Mouse (Mus musculus) lung, adult 18-20 months (tissue): Measurements from ENCODE around the gene Cxcr2.

Experiments used
- DNase-seq, 2 experiments: peaks; one replicate each; pipeline ENCODE4 v3.0.0; 2022; ENCODE audit warnings: mixed read lengths in 2 of 2

The Cxcr2 gene

DNA sequence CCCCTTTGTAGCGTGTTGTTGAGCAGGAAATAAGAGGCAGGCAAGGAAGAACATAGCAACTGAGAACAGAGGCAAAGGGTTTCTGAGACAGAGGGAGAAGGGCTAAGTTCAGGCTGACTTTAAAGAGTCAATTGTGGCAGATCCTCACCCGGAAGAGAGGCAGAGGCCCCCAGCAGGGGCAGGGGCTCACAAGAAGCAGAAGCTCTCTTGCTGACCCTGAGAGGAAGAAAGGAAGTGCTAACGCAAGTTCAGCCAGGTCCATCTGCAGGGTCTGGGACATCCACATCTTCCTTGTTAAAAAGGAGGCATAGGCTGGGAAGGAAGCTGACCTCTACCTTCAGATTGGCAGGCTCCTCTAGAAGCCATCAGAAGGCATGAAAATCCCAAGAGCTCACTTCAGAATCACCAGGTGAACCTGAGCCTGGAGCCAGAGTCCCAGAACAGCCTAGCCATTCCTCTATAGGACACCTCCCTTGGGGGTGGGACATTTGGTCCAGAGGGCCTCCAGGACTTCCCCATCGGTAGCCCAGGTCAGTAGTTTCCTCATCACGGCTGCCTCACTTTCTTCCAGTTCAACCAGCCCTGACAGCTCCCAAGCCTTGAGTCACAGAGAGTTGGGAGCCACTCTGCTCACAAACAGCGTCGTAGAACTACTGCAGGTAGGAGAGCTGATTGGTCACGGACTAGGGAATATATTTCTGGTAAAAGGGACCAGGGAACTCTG, at the start of gene Cxcr2:
Gene Cxcr2, plus strand, starts transcription at position 529 of the 724 bp plus-strand sequence.
- DNase-seq = no peak

DNA sequence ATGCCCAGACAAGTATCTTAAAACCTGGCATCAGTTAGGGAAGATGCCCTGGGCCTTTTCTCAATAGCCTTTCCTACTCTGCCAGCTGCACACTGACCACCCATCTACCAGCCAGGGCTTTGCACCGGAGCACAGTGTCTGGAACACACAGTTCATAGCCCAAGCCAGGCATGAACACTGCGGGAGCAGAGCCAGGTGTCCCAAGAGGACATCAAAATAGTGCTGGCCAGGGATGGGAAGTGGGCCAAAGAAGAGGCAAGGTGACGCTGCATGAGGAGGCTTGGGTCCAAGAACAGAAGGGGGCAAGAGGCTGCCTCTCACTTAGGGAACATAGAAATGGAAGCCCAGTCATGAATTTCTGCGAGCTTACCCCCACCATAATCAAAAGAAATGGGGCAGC, 48.1 kb upstream of the Cxcr2 start:
- no peak for DNase-seq

GRCm38 (mm10) chr1:74106214-74106613, 47.6 kb upstream of the Cxcr2 start:
- DNase-seq = no peak

GRCm38 (mm10) chr1:74107931-74108618, 45.7 kb upstream of the Cxcr2 start:
- DNase-seq = no peak

- DNase-seq = no peak
Observed at GRCm38 (mm10) chr1:74109670-74110069, 44.1 kb upstream of the Cxcr2 start.

- no peak for DNase-seq
Observed at GRCm38 (mm10) chr1:74110932-74111695, 42.7 kb upstream of the Cxcr2 start.

GRCm38 (mm10) chr1:74111696-74112030, 42.1 kb upstream of the Cxcr2 start:
- DNase-seq = no peak

DNA sequence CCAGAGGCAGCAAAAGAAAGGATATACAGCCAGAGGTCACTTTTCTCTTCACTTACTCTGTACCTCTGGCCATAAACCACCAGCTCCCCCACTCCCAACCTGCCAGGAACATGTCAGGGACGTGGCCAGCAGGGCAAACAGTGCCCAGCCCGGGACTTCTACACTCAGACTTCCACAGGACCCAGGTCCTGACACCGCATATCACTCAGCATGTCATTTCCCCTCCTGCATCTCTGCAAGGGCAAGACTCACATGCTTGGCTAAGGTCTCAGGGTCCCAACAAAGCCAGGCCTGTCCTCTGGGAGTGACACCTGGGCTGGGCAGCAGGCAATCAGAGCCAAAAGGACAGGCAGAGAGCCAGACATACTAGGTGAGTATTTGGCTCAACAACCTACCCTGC, 40.7 kb upstream of the Cxcr2 start:
- DNase-seq = no peak

- DNase-seq = no peak
Observed at GRCm38 (mm10) chr1:74117876-74118275, 35.9 kb upstream of the Cxcr2 start.

DNA sequence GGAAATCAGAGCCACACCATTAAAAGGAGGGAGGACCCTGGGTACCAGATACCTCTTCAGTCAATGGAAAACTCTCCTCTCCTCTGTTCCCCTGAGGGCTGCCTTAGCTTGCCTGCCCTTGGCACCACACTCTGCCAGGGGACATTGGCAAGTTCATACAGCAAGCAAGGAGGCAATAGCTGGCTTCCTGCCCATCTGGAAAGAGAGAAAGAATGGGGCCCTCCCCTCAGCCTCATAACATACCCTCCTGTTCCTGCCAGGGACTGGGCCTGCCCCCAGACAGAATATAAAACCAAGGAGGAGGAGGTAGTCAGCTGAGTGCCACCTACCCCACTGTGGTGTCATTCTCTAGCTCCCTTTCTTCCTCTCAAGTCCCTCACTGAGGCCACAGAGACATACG, 34.7 kb upstream of the Cxcr2 start:
- DNase-seq = no peak

DNA sequence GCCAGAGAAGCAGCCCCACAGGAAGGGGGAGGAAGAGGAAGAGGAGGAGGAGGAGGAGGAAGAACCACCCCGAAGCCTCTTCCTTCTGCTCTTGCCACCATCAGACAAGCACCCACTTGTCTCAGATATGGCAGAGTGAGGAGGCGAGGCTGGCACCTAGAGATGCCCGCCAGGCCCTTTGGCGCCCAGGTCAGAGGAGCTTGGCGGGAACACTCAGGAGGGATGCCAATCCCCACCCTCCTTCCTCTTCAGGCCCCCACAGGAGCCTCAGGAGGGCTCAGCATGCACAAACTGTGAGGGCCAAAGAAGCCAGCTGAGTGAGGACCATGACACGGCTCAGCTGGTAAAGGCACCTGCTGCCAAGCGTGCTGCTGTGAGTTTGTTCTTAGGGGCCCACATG, 32.7 kb upstream of the Cxcr2 start:
- DNase-seq = no peak

DNA sequence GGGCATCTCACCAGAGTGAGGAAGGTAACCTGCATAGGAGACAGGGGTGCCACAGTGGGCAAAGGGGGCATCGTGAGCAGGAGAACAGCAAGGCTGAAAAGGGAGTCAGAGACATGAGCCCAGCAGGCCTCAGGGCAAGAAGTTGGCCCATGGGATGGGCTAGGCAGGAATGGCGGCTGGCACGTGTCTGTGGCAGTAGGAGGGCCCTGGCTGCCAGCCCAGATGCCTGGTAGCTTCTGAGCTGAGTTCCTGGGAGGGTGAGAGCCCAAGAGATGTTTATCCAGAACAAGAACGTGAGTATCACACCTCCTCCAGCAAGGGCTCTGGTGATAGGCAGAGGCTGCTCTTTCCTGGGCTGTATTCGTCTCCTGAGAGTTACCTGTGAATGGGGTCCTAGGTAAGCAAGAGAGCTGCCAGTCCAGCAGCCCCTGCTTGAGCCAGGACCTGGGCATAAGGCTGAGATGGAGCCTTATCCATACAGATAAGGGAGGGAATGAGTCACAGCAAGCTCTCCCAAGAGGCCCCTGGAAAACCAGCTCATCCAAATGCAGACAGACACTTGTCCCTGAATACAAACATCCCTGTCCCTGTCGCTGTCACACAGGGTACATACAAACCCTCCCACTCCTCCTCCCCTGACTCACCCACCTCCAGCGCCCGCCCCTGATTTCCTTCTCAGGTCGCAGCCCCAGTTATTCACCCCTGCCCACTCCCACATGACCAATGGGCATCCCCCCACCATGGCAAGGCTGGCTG, 31.8 kb upstream of the Cxcr2 start:
- DNase-seq = peak; percentile 80 to 86

DNA sequence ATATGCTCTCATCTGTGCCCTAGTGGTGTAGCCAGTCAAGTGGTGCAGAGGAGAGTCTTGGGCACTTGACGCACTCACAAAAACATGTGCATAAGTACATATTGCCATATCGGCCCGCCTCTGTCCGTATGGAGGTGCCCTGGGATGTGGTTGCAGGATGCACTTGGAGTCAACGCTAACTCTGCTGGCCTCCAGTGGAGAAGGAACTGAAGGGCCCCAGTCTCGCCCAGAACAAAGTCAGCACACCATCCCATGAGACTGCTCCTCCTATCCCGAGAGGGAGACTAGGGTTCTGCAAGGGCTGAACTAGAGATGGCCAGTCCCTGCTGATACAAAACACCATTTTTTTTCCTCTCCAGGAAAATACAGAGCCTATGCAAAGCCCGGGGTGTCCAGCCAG, 30.6 kb upstream of the Cxcr2 start:
- DNase-seq = no peak

- DNase-seq = peak; percentile 64 to 77
Observed at GRCm38 (mm10) chr1:74124021-74124981, 29.5 kb upstream of the Cxcr2 start, which contains the start of gene Tns1. Gene Tns1 (minus strand): TSS chr1:74124449.

DNA sequence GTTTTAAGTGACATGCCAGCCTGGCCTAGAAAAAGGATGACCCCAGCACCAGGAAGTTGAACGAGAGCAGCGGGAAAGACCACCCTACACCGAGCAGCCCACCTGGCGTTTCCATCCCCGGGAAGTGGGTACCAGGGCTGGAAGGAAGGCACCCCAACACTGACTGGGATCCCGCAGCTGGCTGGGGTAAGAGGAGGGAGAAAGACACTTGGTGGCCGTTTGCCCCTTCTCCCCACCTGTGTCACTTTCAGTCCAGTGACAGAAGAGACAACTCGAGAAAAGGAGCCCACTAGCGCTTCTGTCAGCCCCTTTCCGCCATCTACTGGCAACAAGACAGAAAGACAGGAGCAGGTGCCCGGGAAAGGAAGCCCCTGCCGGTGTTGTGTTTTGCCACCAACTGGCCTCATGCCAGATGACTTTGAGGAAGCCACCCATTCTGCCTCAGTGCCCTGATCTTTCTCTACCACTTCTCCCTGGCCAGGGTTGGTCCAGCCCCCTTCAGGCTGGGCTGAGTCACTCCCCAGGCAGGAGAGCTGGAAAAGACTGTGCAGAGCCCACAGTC, 28.7 kb upstream of the Cxcr2 start, which contains the start of gene Rufy4:
Gene Rufy4, plus strand, starts transcription at position 551 of the 562 bp plus-strand sequence.
- peak; percentile 82 to 86 for DNase-seq

DNA sequence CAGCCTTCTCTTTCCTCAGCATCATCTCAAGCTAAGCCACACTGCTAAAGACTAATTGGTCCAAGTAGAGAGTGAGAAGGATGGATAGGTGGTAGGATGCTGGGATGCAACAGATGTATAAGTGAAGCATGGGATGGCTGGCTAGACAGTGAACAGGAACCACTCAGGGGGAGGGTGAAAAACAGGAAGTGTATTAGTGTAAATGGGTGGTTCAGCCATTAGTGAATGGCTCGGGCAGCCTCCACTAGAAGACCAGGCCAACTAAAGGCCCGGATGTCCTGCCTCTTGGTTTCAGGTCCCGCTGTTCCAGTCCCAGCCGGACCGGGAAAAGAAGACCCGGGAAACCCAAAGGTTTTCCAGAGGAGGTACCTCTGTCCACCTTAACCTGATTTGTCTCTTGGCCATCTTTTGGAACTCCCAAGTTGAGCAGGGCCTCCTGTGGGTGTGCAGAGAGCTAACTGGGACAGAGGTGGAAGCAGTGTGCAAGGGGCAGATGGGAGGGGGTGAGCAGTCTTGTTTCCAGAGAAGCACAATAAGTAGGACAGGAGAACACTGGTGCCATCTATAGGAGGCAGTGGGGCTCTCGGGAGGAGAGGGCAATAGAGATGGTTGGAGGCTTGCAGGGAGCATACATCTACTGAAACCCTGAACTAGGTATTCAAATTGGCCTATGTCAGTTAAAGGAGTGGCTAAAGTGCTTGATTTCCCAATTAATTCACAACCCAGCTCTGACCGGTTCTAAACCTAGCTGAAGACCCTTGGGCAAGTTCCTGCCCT, 22.7 kb upstream of the Cxcr2 start:
- DNase-seq = no peak

DNA sequence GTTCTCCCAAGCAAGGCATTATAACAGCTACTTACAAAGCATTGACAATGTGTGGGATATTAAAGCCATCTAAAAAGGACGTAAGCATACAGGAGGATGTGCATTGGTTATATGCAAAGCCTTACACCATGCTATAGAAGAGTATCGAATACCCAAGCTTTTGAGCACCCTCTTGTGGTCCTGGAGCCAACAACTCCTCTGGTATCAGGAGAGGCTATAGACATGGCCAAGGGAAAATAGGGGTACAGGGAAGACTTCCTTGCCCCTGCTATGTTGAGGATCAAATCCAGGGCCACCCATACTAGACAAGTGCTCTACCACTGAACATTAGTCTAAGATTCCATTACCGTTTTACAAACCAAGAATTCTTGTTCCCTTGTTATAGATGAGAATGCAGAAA, 21.8 kb upstream of the Cxcr2 start:
- DNase-seq = no peak

DNA sequence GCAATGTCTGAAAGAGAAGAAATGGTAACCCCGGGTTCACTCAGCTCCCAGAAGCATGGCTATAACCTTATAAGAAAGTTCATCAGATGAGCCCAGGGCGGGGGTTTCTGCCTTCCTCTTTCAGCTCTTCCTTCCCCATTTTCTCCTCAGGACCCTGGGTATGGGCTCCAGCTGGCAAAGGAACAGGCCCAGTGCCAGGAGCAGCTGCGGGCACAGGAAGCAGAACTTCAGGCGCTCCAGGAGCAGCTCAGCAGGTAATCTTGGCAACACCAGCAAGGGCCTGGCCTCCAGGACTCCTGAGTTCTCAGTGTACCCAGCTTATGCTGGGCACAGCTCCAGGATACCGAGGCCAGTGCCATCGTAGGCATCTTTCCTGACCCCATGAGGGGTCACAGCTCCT, 19.8 kb upstream of the Cxcr2 start:
- DNase-seq = peak; percentile 23 to 28

DNA sequence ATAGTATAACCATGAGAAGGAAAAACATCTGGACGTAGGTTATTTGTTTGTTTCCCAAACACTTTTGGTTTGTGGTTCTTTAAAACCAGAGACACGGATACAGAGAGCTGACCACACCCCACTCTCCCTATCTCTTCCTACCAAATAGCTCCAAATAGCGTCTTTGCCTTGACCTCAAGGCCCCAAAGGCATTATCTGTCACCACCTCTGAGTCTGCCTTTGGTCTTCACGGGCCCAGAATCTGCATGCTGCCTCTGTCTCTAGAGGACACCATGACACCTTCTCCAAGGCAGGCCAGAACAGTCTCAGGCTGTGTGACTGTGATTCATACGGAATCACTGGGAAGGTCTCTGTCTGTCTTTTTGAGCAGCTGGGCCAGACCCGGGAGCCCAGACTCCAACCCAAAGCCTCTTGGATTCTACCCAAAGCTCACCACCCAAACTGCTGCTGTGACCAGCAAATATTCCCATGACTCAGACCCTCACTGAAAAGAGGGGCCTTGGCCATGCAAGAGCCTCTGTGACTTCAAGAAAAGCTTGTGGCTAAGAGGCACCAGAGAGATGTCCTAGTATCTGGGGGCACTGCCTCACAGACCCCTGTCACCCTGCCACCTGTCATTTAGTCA, 18.4 kb upstream of the Cxcr2 start:
- no peak for DNase-seq

- no peak for DNase-seq
Observed at GRCm38 (mm10) chr1:74139415-74139814, 14.4 kb upstream of the Cxcr2 start.
